Mouse (Mus musculus) Muller cell, postnatal 12 days (primary cell): ENCODE data around the gene Olfr172.

Experiments used
- DNase-seq: peaks from one replicate; pipeline ENCODE4 v3.0.0-alpha.2; 2015; ENCODE audit errors: inconsistent ontology term

Gene Olfr172

GRCm38 (mm10) chr16:58763076-58763475, at the start of gene Olfr172:
Gene Olfr172 (minus strand): TSS chr16:58763176.
- DNase-seq = no peak

- no peak for DNase-seq
Observed at GRCm38 (mm10) chr16:58800168-58800567, 37.2 kb upstream of the Olfr172 start, which contains the start of gene Olfr173. Gene Olfr173 (minus strand): TSS chr16:58800268.

GRCm38 (mm10) chr16:58756191-58756590, 6.8 kb downstream of the Olfr172 start:
- no peak for DNase-seq

GRCm38 (mm10) chr16:58751314-58751713, 11.7 kb downstream of the Olfr172 start:
- DNase-seq = peak; percentile 4

- DNase-seq = no peak
Observed at GRCm38 (mm10) chr16:58746715-58747114, 16.3 kb downstream of the Olfr172 start.

GRCm38 (mm10) chr16:58740751-58741150, 22.2 kb downstream of the Olfr172 start:
- DNase-seq = no peak

- no peak for DNase-seq
Observed at GRCm38 (mm10) chr16:58738800-58739199, 24.2 kb downstream of the Olfr172 start.

GRCm38 (mm10) chr16:58738205-58738604, 24.8 kb downstream of the Olfr172 start:
- no peak for DNase-seq

- no peak for DNase-seq
Observed at GRCm38 (mm10) chr16:58728176-58728671, 34.8 kb downstream of the Olfr172 start.

- peak; percentile 99 for DNase-seq
Observed at GRCm38 (mm10) chr16:58727477-58728131, 35.4 kb downstream of the Olfr172 start, which contains the start of gene Cldnd1. Gene Cldnd1 (plus strand): TSS chr16:58727910.

GRCm38 (mm10) chr16:58726680-58727476, 36.1 kb downstream of the Olfr172 start:
- no peak for DNase-seq

- DNase-seq = no peak
Observed at GRCm38 (mm10) chr16:58722292-58722691, 40.7 kb downstream of the Olfr172 start.

GRCm38 (mm10) chr16:58718666-58719120, 44.3 kb downstream of the Olfr172 start, which contains the start of gene Gpr15:
Gene Gpr15 (minus strand): TSS chr16:58719070.
- DNase-seq = no peak

GRCm38 (mm10) chr16:58715018-58715417, 48.0 kb downstream of the Olfr172 start:
- DNase-seq = peak; percentile 17

- DNase-seq = no peak
Observed at GRCm38 (mm10) chr16:58713128-58713527, 49.8 kb downstream of the Olfr172 start.

- DNase-seq = no peak
Observed at GRCm38 (mm10) chr16:58712221-58712620, 50.8 kb downstream of the Olfr172 start.
